ENCODE assay signal across 9 mouse cellular contexts in the genomic region with DNA sequence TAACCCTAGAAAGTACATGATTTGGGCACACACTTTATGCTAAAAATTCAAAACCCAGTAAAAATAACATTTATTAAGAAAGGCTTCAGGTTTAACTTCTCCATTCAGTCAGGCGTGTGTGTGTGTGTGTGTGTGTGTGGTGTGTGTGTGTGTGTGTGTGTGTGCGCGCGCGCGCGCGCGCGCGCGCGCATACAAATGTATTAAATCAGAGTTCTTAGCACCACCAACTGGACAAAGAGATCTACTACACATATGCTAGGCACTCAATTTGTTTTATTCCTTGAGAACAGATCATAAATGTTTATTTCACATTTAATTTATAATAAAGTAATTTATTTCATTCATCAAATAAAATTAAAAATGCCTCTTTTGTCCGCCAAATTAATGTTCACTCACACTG. TPM values are rescaled to one million over a fixed set of nuclear protein-coding genes. Genes with fewer than 3 reads are reported as not detected.
A peak's percentile ranks its signal among the peaks of the same experiment; 100 is the strongest.
DNase-seq lines count a peak whose midpoint lies in the region; ATAC-seq and TF ChIP-seq lines count a peak whose summit lies in the region.
"Had no signal": no experiment of that assay in that cellular context is flagged by ENCODE, and none has a peak within 500 bp of the region (broad histone marks: within the 10 kb centered on the region; RNA-seq: fewer than 3 reads in every experiment).

No protein-coding gene starts in this region.

- no peak overlapping the region for H3K4me2 ChIP-seq in hindbrain, postnatal 0 days (ENCODE audit: low read depth, low read length)
- H3K4me2 ChIP-seq in hindbrain, embryonic 13.5 days = no peak overlapping the region
- no peak overlapping the region for H3K4me2 ChIP-seq in midbrain, embryonic 14.5 days (ENCODE audit: low read length)
- no peak overlapping the region for H3K4me2 ChIP-seq in midbrain, embryonic 13.5 days (replicated peaks)

- DNase-seq in hindbrain, postnatal 0 days (ENCODE audit: low spot score) = peak; percentile 78
- DNase-seq in midbrain, embryonic 14.5 days = peak; percentile 79
- DNase-seq in Patski (ENCODE audit: low read depth, low spot score) = no peak
- peak; percentile 41 for DNase-seq in retina, postnatal 1 day
- DNase-seq in urinary bladder, postnatal 25 days (ENCODE audit: low spot score) = no peak
- no peak for DNase-seq in urinary bladder, postnatal 14 days (ENCODE audit: low spot score)
- DNase-seq: lung, adult 18-20 months had no signal

- in situ Hi-C loops in Patski (cut with MboI; ENCODE audit: low pct_unique_long_range_greater_than_20kb) = loop anchor here (5.0 kb wide), 1 partner anchor 751 kb away; no protein-coding TSS in a partner anchor

- no peak overlapping the region for H3K27ac ChIP-seq in hindbrain, postnatal 0 days
- H3K27ac ChIP-seq in hindbrain, embryonic 13.5 days = no peak overlapping the region
- H3K27ac ChIP-seq in midbrain, embryonic 14.5 days (replicated peaks; ENCODE audit: low read depth, low read length) = no peak overlapping the region
- no peak overlapping the region for H3K27ac ChIP-seq in midbrain, embryonic 13.5 days

- no peaks in the 10 kb centered on the region for H3K27me3 ChIP-seq in hindbrain, postnatal 0 days (ENCODE audit: insufficient read depth, low read length)
- no peaks in the 10 kb centered on the region for H3K27me3 ChIP-seq in hindbrain, embryonic 13.5 days
- H3K27me3 ChIP-seq in midbrain, embryonic 14.5 days (ENCODE audit: control insufficient read depth, insufficient read depth, low read length) = no peaks in the 10 kb centered on the region
- H3K27me3 ChIP-seq in midbrain, embryonic 13.5 days = no peaks in the 10 kb centered on the region
- no peaks in the 10 kb centered on the region for H3K27me3 ChIP-seq in Patski

- POLR2A ChIA-PET in Patski (lab: Charles Lee) = no interaction called here

- H3K36me3 ChIP-seq in hindbrain, postnatal 0 days (ENCODE audit: insufficient read depth, low read length) = no peaks in the 10 kb centered on the region
- H3K36me3 ChIP-seq in hindbrain, embryonic 13.5 days = no peaks in the 10 kb centered on the region
- no peaks in the 10 kb centered on the region for H3K36me3 ChIP-seq in midbrain, embryonic 14.5 days (ENCODE audit: control insufficient read depth, insufficient read depth, low read length)
- no peaks in the 10 kb centered on the region; the same call in 1 of the 2 replicates for H3K36me3 ChIP-seq in midbrain, embryonic 13.5 days

- no peak for ATAC-seq in hindbrain, postnatal 0 days
- no peak for ATAC-seq in hindbrain, embryonic 13.5 days (ENCODE audit: low FRiP score)
- ATAC-seq in midbrain, embryonic 14.5 days (ENCODE audit: low FRiP score, low TSS enrichment) = no peak
- no peak for ATAC-seq in midbrain, embryonic 13.5 days
- ATAC-seq in Patski = no peak

- no peaks in the 10 kb centered on the region; the same call in 1 of the 2 replicates for H3K4me1 ChIP-seq in hindbrain, postnatal 0 days (ENCODE audit: insufficient read depth, low read length)
- H3K4me1 ChIP-seq in hindbrain, embryonic 13.5 days (replicated peaks) = peaks cover 22% of the 10 kb centered on the region
- peaks cover 10% of the 10 kb centered on the region for H3K4me1 ChIP-seq in midbrain, embryonic 14.5 days (ENCODE audit: control insufficient read depth, insufficient read depth, low read length)
- peaks cover 17% of the 10 kb centered on the region for H3K4me1 ChIP-seq in midbrain, embryonic 13.5 days (replicated peaks)

- CTCF ChIA-PET in Patski (lab: Charles Lee) = no interaction called here

- H3K4me3 ChIP-seq in hindbrain, postnatal 0 days (ENCODE audit: low read length) = no peak overlapping the region
- H3K4me3 ChIP-seq in hindbrain, embryonic 13.5 days = no peak overlapping the region
- H3K4me3 ChIP-seq in midbrain, embryonic 14.5 days (replicated peaks; ENCODE audit: low read depth, low read length) = no peak overlapping the region
- H3K4me3 ChIP-seq in midbrain, embryonic 13.5 days (replicated peaks) = no peak overlapping the region

- WGBS in hindbrain, postnatal 0 days = 75% methylated on average over 14 of the region's 14 CpGs
- WGBS in hindbrain, embryonic 13.5 days = 76% methylated on average over 14 of the region's 14 CpGs
- 88% methylated on average over 14 of the region's 14 CpGs for WGBS in midbrain, embryonic 14.5 days
- 81% methylated on average over 14 of the region's 14 CpGs for WGBS in midbrain, embryonic 13.5 days

- no peaks in the 10 kb centered on the region for H3K9me3 ChIP-seq in hindbrain, postnatal 0 days (ENCODE audit: low read length)
- no peaks in the 10 kb centered on the region for H3K9me3 ChIP-seq in hindbrain, embryonic 13.5 days
- no peaks in the 10 kb centered on the region for H3K9me3 ChIP-seq in midbrain, embryonic 14.5 days (ENCODE audit: control insufficient read depth, low read length)
- H3K9me3 ChIP-seq in midbrain, embryonic 13.5 days = no peaks in the 10 kb centered on the region

- H3K9ac ChIP-seq in hindbrain, postnatal 0 days (replicated peaks; ENCODE audit: low read length) = no peak overlapping the region
- no peak overlapping the region for H3K9ac ChIP-seq in hindbrain, embryonic 13.5 days
- H3K9ac ChIP-seq in midbrain, embryonic 14.5 days (replicated peaks; ENCODE audit: low read length) = no peak overlapping the region
- no peak overlapping the region for H3K9ac ChIP-seq in midbrain, embryonic 13.5 days (replicated peaks)

- TF ChIP-seq CTCF in hindbrain, postnatal 0 days (IDR thresholded peaks at IDR 0.05; ENCODE audit: low read depth) = peak; percentile 56
- peak; percentile 33 for TF ChIP-seq CTCF in Patski (IDR thresholded peaks at IDR 0.05)

RNA-seq across cellular contexts. Expression of a gene that starts 45.5 kb away (rescaled TPM):
- total RNA-seq in hindbrain, postnatal 0 days (2014; rRNA removed) = 4.7 and 4.8 TPM in 2 replicates
- polyA plus RNA-seq in hindbrain, postnatal 0 days (2015; fragmentation: Nextera tagmentation; extraction: Ambion mirVana) = 4.3 and 5.5 TPM in 2 replicates
- polyA plus RNA-seq in hindbrain, embryonic 13.5 days (2015; fragmentation: Nextera tagmentation; extraction: Ambion mirVana) = 5.7 and 6.1 TPM in 2 replicates
- 5.4 and 6.5 TPM in 2 replicates for polyA plus RNA-seq in midbrain, embryonic 14.5 days (2014; fragmentation: Nextera tagmentation; extraction: Ambion mirVana)
- 9.2 and 10.3 TPM in 2 replicates for polyA plus RNA-seq in midbrain, embryonic 13.5 days (2015; fragmentation: Nextera tagmentation; extraction: Ambion mirVana)
- 3.1 TPM for polyA plus RNA-seq in Patski (2021)

RNA-seq across cellular contexts. Expression of a gene that starts 45.6 kb away (rescaled TPM):
- 14.2 and 14.6 TPM in 2 replicates for total RNA-seq in hindbrain, postnatal 0 days (2014; rRNA removed)
- 35.1 and 36.2 TPM in 2 replicates for polyA plus RNA-seq in hindbrain, postnatal 0 days (2015; fragmentation: Nextera tagmentation; extraction: Ambion mirVana)
- 48.2 and 52.3 TPM in 2 replicates for polyA plus RNA-seq in hindbrain, embryonic 13.5 days (2015; fragmentation: Nextera tagmentation; extraction: Ambion mirVana)
- 47.7 and 62.1 TPM in 2 replicates for polyA plus RNA-seq in midbrain, embryonic 14.5 days (2014; fragmentation: Nextera tagmentation; extraction: Ambion mirVana)
- polyA plus RNA-seq in midbrain, embryonic 13.5 days (2015; fragmentation: Nextera tagmentation; extraction: Ambion mirVana) = 57.3 and 58.2 TPM in 2 replicates
- 17.0 TPM for polyA plus RNA-seq in Patski (2021)

Comparison
In these comparisons a context has a peak if more than half of its experiments do, and no peak if none do; other contexts are left out.
1. DNase-seq: peak in hindbrain, postnatal 0 days (single experiment), midbrain, embryonic 14.5 days (single experiment) and retina, postnatal 1 day (single experiment); none in Patski (single experiment), urinary bladder, postnatal 25 days (single experiment) and urinary bladder, postnatal 14 days (single experiment).